Mouse (Mus musculus) heart, postnatal 0 days (tissue): ENCODE measurements around the gene Odf2l.

Experiments
- CTCF ChIP-seq: IDR thresholded peaks from 2 replicates; pipeline ENCODE4 v1.5.1; 2016; ENCODE audit warnings: antibody characterized with exemption, control low read depth, low read depth
- EP300 ChIP-seq: IDR thresholded peaks from 2 replicates; pipeline ENCODE4 v1.6.1; 2016; ENCODE audit warnings: antibody characterized with exemption, low read depth

DNA sequence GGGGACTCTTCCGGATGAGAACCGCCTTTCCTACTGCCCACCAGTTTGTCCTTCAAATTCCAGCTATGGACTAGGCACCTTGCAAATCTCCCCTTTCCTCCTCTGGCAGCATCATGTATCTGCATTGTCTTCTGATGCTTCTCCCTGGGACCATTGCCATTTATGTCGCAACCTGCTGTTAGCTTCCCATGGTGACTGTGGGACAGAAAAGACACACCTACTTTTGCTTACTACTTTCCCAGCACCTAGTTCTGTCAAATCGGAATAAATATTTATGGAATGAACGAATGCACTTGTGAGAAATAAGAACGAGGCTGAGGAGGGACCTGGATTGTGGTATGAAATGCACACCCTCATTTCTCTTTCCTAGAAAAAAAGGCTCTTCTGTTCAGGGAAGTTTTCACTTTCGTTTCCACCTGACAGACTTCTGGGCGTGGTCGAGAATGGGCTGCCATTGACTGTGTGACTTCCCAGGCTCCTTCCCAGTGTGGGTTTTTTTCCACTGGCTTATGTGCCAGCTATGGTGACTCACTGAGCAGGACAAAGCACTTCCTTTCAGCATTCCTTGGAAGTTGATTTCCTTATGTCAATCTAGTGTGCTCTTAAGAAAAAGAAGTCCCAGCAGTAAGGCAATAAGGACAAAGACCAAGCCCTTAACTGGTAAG lies 16.4 kb upstream of the Odf2l start:
- TF ChIP-seq CTCF, result no peak
- peak; percentile 31; the same call in 1 of the 2 replicates for TF ChIP-seq EP300
